Mouse (Mus musculus) testis, adult 2 months (tissue): ENCODE results near the gene Tmem41b.

ENCODE experiments used
- CTCF ChIP-seq: fragments of 200-500 bp; IDR thresholded peaks from 2 replicates; pipeline ENCODE4 v1.5.1; 2012; ENCODE audit warnings: low read depth, mild to moderate bottlenecking, inconsistent platforms, low read length, moderate library complexity; ENCODE audit not compliant: control insufficient read depth, insufficient read depth, insufficient replicate concordance
- POLR2A ChIP-seq: fragments of 200-500 bp; IDR thresholded peaks from 2 replicates; pipeline ENCODE4 v1.6.1; 2012; ENCODE audit warnings: low read depth, mild to moderate bottlenecking, inconsistent platforms, low read length, moderate library complexity; ENCODE audit not compliant: control insufficient read depth

- TF ChIP-seq POLR2A: no peak
- TF ChIP-seq CTCF: no peak
Measured at GRCm38 (mm10) chr7:110030342-110030741, 43.6 kb upstream of the Tmem41b start.
